Mouse (Mus musculus) layer of hippocampus, postnatal 14 days (tissue): ENCODE measurements around the gene Fsd2. TPM values are rescaled to one million over a fixed set of nuclear protein-coding genes. Genes with fewer than 3 reads are reported as not detected.

Source experiments
- DNase-seq, 2 experiments: peaks; one replicate each; pipeline ENCODE4 v3.0.0; 2021 to 2022; ENCODE audit warnings: low spot score in 2 of 2, mixed read lengths in 1 of 2
- total RNA-seq, 2 experiments: library from RNA; stranded (reverse); gene quantifications; 2 replicates each; pipeline ENCODE4 v1.2.3; 2021

Gene Fsd2
- total RNA-seq, 2 experiments from 2014 or later, result 0.10 to 0.32 TPM

DNA sequence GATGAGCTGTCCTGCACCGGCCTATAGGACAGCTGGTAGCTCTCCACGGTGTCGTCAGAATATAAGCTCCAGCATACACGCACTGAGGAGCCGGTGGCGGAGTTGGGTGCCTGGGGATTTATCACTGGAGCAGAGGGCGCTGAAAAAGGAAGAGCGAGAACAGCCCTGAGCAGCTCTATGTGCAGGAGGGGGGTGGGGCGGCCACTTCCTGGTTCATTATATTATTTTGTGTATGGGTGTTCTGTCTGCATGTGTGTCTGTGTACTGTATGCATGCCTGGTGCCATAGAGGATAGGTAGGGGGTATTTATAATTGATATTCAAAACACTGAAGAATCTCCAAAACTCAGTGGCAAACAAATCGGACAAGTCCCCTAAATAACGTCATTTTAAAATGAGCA, 17.9 kb downstream of the Fsd2 start:
- DNase-seq, result no peak

DNA sequence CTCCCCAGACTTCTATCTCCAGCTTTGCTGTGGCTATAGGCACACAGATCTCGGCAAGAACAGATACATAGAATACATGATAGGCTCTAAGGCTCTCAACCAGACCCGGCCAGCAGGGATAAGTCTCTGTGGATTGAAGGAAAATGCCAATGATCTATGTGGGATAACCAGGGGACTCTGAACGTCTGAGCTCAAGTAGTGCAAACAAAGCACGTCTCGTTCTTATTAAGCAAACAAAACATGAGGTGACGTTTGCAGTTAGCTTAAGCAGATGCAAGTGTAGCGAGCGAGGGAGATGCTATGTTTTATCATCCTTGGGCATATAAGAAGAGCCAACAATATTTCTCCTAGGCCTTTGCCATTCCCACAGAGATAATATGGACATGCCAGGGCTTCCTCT, 23.8 kb downstream of the Fsd2 start:
- DNase-seq, result no peak

DNA sequence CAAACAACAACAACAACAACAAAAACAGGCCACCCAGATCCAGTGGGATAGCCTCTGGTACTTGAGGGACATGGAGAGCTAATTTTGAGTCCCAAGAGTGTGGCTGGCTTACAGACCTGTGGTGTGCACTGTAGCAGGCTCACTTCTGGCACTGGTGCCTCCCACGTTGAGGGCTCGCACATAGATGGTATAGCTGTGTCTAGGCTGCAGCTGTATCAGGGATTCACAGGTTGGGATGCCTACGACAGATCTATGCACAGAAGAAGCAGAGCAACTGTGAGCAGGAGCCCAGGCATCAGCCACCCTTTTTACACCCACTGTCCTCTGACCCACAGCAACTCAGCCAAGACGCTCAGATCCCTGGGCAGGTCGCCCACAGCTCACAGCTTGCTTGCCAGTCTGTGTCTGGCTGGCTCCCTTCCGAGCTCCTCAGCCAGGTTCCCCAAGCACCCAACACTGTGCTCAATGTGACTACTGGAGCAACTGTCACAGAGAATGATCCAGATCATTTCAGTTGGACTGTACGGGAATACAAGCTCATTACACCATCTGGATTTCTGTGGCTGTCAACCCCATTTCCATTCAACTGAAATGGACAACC, 24.7 kb downstream of the Fsd2 start:
- peak; percentile 83 to 92 for DNase-seq

DNA sequence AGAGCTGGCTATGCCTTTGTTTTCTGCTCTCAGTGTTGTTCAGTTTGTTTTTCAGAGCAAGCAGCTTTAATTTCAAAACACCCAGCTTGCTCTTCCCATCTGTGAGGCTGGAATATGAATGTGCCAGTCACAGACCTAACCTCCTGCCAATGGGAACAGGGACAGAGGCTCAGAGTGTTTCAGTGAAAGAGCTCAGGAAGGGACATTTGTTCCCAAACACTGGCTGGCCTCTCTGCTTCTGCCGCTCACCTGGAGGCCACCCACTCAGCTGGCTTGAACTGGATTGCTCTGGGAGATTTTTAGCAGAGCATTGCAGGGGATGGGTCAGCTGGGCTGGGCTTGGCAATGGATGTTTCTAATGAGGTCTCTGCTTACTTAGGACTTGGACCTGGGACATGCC, 25.7 kb downstream of the Fsd2 start:
- peak in 1 of 2 experiments; percentile 79 for DNase-seq

DNA sequence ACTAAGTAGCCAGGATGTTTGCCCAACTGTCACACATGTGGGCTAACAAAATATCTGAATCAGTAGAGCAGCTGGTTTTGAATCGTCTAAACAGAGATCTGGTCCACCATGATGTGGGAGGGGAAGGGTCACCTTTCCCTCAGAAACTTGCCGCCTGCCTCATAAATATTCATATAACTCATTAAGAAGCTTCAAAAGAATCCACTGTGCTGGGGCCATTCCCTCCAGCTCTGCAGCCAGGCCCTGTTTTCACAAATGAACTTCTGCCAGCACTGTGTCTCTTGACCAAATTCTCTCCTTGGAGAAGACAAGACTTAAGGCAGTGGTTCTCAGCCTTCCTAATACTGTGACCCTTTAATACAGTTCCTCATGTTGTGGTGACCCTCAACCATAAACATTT, 27.2 kb downstream of the Fsd2 start:
- peak in 1 of 2 experiments; percentile 70 for DNase-seq

DNA sequence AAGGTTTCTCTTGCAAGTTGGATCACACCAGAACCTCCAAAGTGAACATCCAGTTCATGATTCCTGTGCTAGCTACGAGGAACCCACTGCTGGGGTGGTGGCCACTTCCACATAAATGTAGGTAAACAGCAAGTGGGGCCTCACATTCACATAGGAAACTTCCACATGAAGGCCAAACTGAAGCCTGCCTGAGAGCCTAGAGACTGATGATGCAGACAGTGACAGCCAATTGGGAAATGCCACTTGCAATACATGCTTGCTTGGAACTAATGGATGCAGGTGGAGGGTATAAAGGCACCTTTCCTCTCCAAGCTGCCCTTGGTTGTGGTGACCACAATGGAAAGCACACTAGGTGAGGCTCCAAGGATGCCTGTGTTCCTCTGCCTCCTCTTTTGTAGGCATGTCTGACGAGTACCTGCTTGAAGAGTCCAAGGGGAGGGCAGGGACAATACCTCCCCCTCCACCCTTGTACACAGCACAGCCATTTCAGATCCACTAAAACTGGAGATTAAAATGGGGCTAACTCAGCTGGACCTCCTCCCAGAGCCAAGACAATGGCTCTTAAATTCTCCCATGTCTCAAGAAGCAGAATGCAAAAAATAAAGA, 28.6 kb downstream of the Fsd2 start:
- DNase-seq, result peak in 1 of 2 experiments; percentile 49

DNA sequence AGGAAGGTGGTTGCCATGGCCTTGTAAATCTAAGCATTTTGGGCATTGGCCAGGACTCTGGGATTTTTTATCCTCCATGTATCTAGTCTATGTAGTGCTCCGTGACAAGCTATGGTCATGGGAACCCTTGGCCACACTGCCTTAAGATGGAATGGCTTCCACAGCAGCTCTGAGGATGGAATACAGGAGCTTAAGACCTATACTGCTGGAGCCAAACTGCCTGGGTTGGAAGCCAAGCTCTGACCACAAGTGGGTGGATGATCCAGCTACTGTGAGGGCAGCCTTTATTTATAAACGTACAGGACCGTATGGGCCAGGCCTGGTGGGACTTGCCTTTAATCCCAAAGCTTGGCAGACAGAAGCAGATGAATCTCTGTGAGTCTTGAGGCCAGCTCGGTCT, 30.3 kb downstream of the Fsd2 start:
- DNase-seq, result no peak

DNA sequence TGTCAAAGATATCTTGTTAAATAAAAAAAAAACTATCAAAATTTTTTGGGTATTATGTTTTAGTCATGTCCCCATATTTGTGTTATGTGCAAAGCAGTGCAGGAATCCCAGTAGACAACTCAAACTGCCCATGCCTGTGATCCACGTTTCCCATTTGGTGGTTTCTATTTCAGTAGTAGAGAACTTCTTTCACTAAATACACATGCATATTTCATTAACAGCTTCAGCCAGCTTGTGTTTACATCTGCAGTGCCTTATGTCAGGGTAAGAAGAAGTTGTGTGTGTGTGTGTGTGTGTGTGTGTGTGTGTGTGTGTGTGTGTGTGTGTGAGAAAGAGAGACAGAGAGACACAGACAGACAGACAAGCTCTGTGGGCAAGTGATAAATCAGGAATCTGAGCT, 35.3 kb downstream of the Fsd2 start:
- no peak for DNase-seq

DNA sequence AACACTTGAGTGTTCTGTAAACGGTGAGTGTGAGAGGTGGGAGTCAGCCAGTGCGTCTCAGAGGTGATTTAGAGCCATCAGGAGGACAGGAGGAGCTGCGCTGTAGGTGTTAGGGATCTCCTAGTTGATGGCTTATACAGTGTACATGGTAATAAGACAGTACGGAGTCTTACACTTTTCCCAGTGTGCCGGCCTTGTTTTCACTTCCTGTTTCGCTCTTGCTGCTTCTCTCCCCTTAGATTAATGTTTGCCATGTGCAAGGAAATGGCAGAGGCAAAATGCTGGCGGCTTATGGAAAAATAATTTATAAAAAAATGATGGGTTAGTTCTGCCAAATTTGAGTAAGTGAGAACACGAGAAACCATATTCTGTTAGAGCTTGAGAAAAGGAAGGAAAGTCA, 37.8 kb downstream of the Fsd2 start:
- DNase-seq, result no peak

DNA sequence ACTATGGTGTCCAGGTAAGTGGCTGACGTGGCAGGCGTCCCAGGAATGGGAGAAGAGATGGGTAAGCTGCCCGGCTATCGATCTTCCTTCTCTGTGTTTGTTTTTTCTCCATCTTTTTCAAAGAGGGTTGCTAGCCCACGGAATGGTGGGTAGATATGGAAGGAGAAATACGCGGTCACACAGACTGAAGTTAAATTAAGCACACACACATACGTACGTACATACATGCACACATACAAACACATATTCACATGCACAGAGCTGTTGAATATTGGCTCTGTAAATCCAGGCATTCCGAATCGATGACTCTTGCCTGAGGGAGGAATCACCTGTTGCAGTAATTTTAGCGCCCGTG, 43.1 kb downstream of the Fsd2 start:
- DNase-seq, result no peak

DNA sequence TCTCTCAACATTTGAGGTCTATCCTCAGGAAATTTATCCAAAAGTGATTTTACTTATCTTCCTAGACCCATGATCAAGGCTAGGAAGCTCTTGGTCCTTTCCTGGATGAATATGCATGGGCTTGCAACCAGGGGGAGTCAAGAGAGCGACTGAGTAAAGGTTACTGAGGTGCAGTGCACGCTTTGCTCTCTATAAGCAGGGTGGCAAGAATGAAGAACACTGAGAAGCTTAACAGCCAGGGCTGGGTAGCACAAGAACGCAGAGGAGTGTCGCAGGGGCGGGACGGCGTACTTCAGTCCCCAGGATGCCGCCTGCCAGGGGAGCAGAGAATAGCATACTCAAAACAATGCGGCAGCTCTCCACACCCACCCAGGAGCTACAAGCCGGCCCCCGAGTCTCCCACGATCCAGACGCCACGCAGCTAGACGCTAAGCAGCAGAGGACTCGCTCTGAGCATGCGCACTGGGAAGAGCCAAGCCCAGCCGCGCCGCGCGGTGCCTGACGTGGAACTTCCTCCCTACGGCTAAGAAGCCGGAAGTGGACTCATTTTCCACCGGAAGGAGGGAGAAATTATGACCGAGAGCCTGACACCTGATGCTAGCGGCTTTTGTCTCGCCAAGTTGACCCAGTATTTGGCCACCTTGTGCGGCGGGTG, 43.6 kb downstream of the Fsd2 start:
- DNase-seq, result peak; percentile 81 to 94

DNA sequence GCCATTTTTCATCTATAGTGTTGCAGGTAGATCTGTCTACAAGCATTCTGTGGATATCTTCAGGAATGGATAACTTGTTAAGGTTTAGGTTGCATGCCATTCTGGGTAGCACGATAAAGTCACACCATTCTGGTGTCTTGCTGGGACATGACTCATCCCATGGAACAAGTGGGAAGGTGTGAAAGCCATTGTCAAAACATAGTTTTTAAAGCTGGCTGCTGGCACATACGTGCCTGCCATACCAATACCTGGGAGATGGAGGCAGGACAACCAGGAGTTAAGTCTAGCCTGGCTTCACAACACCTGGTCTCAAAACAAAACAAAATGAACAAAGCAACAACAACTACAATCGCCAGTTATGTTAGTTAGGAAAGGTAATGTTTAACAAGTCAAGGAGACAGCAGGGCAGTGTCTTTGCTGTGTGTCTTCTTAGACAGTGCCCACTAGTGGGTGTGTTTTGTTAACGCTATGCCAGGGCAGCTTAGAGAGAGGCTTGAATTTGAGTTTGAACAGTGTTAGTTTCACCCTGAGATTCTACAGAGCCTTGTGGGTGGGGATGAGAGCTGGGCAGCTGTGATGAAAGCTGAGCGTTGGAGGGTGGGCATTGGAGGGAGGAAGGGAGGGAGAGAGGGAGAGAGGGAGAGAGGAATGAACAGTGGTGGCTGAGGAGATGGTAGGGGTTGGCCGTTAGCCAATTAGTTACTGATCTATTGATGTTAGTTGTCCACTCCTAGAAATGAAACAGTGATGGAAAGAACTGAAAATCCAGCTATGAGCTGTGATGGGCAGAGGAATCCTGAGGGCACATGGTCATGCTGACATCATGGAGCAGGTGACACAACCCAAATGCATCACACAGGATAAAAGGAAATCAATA, 50.4 kb downstream of the Fsd2 start:
- no peak for DNase-seq

DNA sequence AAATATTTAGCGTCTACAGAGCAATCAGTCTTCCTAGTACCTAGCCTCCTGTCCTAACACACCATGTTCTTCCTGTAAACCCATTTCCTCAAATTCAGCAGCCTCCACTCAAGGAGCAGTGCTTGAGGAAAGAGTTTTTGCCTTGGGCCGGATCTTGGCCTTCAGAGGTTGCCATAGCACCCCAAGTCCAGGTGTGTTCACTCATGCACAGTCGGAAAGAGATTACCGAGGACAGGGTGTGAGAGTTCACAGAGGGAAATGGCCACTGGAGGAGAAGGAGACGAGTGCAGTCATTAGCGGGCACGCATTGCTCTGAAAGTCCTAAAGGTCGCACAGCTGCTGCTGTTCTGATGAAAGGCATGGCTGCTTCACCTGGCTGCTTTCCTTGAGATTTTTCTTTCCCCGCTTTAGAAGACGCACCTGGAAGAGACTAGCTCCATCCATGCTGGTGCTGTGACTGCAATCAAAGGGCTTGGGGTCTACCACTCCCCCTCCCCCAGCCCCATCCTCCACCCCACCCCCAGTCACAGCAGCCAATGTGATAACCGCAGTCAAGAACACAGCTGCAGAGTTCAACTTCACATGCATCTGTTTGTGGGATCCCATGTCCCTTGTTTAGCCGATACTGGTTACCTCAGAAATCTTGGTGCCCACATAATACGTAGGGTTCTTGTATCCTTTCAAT, 51.7 kb downstream of the Fsd2 start:
- no peak for DNase-seq

DNA sequence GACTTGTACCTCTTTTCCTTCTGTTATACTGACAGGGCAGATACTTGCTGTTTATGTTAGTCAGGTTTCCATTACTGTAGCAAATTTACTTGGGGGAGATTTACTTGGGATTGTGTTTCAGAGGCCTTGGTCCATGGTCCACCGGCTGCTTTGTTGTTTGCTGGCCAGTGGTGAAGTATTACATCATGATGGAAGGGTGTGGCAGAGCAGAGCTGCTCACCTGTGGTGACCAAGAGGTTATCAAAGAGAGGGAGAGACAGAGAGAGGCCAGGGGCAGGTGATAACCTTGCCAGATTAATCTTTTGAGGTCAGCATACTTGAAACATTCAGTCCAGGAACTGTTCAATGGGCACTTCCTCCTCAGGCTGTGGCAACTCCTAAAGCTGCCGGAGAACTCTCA, 65.7 kb downstream of the Fsd2 start:
- no peak for DNase-seq

DNA sequence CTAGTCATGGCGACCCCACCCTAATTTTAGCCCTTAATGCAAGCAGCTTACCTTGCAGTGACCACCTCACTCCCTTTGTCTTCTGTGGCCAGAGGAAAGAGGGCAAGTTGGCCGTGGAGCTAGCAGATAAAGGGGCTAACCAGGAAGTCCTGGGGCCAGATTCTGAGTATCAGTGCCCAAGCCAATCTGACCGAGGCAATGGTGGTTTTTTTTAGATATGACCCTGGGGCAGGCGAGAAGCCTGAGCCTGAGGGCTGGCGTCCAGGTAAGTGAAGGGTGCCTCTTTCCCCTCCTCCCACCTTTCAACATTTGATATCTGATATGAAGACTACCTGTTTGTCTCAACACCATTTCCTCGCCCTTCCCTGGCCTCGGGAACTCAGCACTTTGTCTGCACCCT, 68.6 kb downstream of the Fsd2 start, which contains the start of gene BC048679:
Gene BC048679 (minus strand): TSS at position 101 of the 400 bp plus-strand sequence.
- no peak for DNase-seq

DNA sequence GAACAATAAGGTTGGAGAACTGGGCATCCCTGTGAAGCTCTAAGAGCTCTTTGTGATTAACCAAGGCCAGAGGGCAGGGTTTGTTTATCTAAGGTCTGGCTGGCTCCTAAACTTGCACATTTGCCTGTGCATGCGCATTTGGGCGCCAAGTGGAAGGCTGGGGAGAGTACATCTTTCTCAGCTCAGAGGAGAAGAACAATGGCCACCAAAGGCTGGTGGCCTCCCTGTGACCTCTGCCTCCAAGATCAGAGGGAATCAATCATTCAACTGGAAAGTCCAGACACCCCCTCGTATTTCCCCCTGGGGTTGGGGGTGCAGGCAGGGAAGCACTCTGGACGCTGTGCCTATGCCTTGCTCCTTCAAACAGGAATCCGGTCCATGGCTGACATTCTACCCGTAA, 69.6 kb downstream of the Fsd2 start:
- no peak for DNase-seq

DNA sequence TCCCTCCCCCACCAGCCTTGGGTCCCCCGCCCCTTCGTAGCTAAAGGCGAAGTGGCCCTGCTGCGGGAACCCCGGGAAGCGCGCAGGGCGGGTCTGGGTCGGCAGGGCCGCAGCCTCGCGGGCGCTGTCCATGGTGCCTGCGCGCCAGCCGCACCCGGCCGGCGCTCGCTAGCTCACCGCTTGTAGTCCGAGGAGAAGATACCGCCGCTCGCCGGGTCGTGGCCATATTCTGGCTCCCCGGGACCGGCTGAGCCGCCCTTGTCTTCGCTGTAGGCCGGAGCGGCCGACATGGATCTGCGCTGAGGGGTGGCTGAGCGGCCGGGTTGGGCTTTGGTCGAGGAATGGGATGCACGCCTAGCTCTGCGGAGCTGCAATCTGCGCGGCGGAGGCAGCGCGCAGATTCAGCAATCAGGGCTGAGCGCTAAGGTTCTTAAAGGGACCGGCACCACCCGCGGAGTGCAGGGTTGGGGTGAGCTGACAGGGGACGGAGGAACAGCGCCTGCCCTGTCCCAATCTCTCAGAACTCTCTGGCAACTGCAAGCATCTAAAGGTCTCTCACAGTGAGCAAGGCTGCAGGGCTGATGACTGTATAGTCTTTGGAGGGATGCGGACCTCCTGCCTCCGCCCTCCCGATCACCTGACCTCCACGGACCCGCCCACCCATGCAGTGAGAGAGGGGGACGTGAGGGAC, 73.3 kb downstream of the Fsd2 start, which contains the start of gene Ap3b2:
Gene Ap3b2 (minus strand): TSS at position 595 of the 691 bp plus-strand sequence.
- peak; percentile 71 to 85 for DNase-seq

DNA sequence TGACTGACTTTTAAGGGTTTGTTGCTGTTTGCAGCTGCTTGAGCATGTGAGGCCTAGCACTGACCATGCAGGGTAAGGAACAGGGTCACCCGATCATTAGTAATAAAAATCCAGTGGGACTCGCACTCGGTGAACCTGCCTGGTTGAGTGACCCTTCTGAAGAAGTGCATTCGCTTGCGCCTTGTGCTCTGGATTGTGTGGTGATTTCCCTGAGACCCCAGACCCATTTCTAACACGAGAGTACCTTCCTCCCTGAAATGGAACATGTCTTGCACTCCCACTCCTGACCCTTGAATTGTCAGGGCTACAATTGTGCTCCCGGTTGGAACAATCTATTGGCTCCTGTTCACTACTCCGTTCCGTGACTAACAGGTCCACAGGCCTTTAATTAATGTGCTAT, 74.1 kb downstream of the Fsd2 start:
- no peak for DNase-seq

DNA sequence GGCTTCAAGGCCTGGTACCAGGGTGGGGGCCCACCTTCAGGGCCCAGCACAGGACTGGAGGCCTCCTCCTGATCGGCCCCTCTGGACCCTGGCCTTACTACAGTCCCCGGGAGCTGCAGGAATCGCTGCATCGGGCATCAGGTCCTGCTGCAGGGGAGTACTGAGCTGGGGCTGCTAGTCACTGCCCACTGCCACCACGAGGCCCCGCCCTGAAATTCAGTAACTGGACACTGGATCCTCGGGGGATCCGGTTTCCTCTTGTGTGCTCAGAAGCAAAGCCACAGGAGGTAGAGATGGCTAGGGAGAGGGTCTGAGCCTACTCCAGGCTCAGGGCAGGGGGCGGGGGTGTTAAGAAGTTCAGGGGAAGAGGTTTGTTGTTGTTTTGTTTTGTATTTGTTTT, 77.1 kb downstream of the Fsd2 start:
- DNase-seq, result no peak
